Mouse (Mus musculus): Measurements from ENCODE around the gene Tex28.
"Not testable (repeated sequence)": the region's sequence is repeated elsewhere in the genome, so short reads cannot be mapped to it uniquely, and the experiment has no call there.

Gene Tex28

GRCm38 (mm10) chrX:74167738-74168137, at the start of gene Tex28:
Gene Tex28, minus strand, starts transcription at chrX:74167838.
- DNase-seq, result no peak

- DNase-seq, result no peak
These were observed 35.9 kb upstream of the Tex28 start for GRCm38 (mm10) chrX:74203556-74203955.

GRCm38 (mm10) chrX:74176959-74177358, 9.3 kb upstream of the Tex28 start, which contains the start of gene Tktl1:
Gene Tktl1, plus strand, starts transcription at chrX:74177259.
- no peak for DNase-seq

GRCm38 (mm10) chrX:74135263-74135662, 32.4 kb downstream of the Tex28 start, which contains the start of gene Mecp2:
Gene Mecp2, minus strand, starts transcription at chrX:74135363.
- DNase-seq, result not testable (repeated sequence)

- DNase-seq, result no peak
These were observed 40.5 kb downstream of the Tex28 start, which contains the start of gene Opn1mw for GRCm38 (mm10) chrX:74127164-74127563. Gene Opn1mw, plus strand, starts transcription at chrX:74127464.

- DNase-seq, result peak; percentile 70
These were observed 42.7 kb downstream of the Tex28 start for GRCm38 (mm10) chrX:74124975-74125374.

GRCm38 (mm10) chrX:74115511-74115910, 52.1 kb downstream of the Tex28 start:
- DNase-seq, result peak; percentile 82

- DNase-seq, result no peak
These were observed 53.6 kb downstream of the Tex28 start for GRCm38 (mm10) chrX:74114036-74114435.

- no peak for DNase-seq
These were observed 58.9 kb downstream of the Tex28 start for GRCm38 (mm10) chrX:74108747-74109146.

- no peak for DNase-seq
These were observed 61.7 kb downstream of the Tex28 start for GRCm38 (mm10) chrX:74105916-74106315.

- peak; percentile 6 for DNase-seq
These were observed 64.0 kb downstream of the Tex28 start for GRCm38 (mm10) chrX:74103457-74104188.

Measured in thymus, postnatal 4 days (tissue).